Mouse (Mus musculus) limb, embryonic 10.5 days (tissue): ENCODE data around the gene Foxb1. TPM values are rescaled to one million over a fixed set of nuclear protein-coding genes. Genes with fewer than 3 reads are reported as not detected.

Source experiments
- DNase-seq: peaks from one replicate; pipeline ENCODE4 v3.0.0-alpha.2; 2017; ENCODE audit warnings: low spot score
- H3K27ac ChIP-seq: fragments of 300-500 bp; sonication (generic); 2 replicates; pipeline ENCODE4 v1.5.1; 2016; ENCODE audit warnings: mild to moderate bottlenecking
- H3K27me3 ChIP-seq: fragments of 300-500 bp; sonication (generic); 2 replicates; pipeline ENCODE4 v1.6.1; 2016; ENCODE audit warnings: low read depth, mild to moderate bottlenecking; ENCODE audit not compliant: poor library complexity, severe bottlenecking
- H3K36me3 ChIP-seq: fragments of 300-500 bp; sonication (generic); 2 replicates; pipeline ENCODE4 v1.6.1; 2016; ENCODE audit warnings: mild to moderate bottlenecking, moderate library complexity
- H3K4me1 ChIP-seq: fragments of 300-500 bp; sonication (generic); 2 replicates; pipeline ENCODE4 v1.6.1; 2016
- H3K4me3 ChIP-seq: fragments of 300-500 bp; sonication (generic); 2 replicates; pipeline ENCODE4 v1.5.1; 2016; ENCODE audit warnings: mild to moderate bottlenecking, moderate library complexity
- H3K9me3 ChIP-seq: fragments of 300-500 bp; sonication (generic); replicated peaks from 2 replicates; pipeline ENCODE4 v1.6.1; 2016; ENCODE audit warnings: mild to moderate bottlenecking
- WGBS: fragments of 180-500 bp; shearing (Covaris S2); methylation state at CpG from one replicate; pipeline ENCODE4 v1.1.7; 2016; 5-methylcytosine and 5-hydroxymethylcytosine counted together
- polyA plus RNA-seq: library from polyadenylated mRNA; unstranded; fragments of >200 nt; fragmentation: Nextera tagmentation; extraction: Ambion mirVana; gene quantifications from 2 replicates; pipeline ENCODE4 v1.2.1, GENCODE M21; 2016

The Foxb1 gene
- polyA plus RNA-seq, 1 experiment from 2014 or later = 0.05 TPM

DNA sequence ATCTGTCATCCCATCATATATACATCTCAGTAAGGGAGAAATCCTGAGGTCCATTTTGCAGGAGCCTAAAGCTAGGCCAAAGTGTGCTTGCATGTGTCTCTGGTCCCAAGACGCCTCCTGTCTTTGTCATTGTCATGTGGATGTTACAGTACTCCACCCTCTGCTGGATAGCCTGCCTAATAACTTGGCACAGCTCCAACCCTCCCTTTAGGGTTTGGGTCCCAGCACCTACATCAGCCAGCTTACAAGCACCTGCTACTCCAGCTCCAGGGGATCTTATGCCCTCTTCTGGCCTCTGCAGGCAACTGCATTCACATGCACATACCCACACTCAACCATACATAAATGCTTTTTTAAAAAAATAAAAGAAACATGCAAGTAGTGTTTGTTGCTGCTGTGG, 12.8 kb downstream of the Foxb1 start:
- no peak for DNase-seq
- WGBS = 91% methylated on average over 1 of the region's 1 CpGs
- peaks cover 13% of the 10 kb centered on the region for H3K27me3 ChIP-seq
- H3K9me3 ChIP-seq = no peaks in the 10 kb centered on the region
- no peak overlapping the region for H3K4me3 ChIP-seq
- no peaks in the 10 kb centered on the region for H3K4me1 ChIP-seq
- no peak overlapping the region for H3K27ac ChIP-seq
- no peaks in the 10 kb centered on the region for H3K36me3 ChIP-seq

DNA sequence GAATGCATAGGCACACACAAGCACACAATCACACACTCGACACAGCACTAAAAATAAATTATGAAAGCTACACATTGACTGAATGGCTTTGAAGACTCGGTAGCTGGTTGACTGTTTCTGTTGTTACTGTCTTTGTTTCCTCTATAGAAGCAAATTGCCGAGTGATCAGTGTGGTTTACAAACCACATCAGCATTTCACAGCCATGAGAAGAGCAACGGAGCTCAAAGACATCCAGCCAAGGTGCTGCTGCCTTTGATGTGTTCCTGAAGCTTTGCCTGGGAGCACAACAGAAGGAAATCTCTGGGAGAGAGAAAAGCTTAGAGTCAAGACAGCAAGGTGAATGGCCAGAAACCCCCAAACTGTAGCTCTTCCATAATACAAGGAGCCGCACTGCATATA, 32.0 kb downstream of the Foxb1 start:
- no peak for DNase-seq
- no peaks in the 10 kb centered on the region for H3K27me3 ChIP-seq
- H3K36me3 ChIP-seq = no peaks in the 10 kb centered on the region
- WGBS = 44% methylated on average over 5 of the region's 5 CpGs
- no peaks in the 10 kb centered on the region for H3K9me3 ChIP-seq
- H3K4me3 ChIP-seq = no peak overlapping the region
- no peak overlapping the region for H3K27ac ChIP-seq
- no peaks in the 10 kb centered on the region for H3K4me1 ChIP-seq

DNA sequence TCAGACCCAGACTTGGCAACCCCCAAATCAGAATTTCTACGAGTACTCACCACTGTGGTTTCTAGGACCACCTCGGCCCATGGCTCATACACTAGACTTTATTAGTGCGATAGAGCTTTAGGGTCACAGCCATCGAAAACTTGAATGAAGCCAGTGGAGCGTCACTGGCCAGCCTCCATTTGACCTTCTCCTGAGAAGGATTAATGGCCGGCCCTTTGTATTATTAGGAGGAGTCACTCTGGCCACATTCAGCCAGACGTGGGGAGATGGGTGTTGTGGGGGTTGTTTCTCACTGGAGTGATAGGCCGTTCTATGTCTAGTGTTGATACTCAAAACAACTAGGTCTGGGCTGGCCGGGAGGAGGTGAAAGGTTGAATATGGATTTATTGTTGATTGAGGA, 42.3 kb downstream of the Foxb1 start:
- Histone ChIP-seq H3K9me3 (no peaks in the 10 kb centered on the region), H3K27ac (no peak overlapping the region), H3K27me3 (peaks cover 13% of the 10 kb centered on the region), H3K4me1 (peaks cover 17% of the 10 kb centered on the region), H3K36me3 (no peaks in the 10 kb centered on the region), H3K4me3 (no peak overlapping the region)
- no peak for DNase-seq
- 84% methylated on average over 9 of the region's 9 CpGs for WGBS

DNA sequence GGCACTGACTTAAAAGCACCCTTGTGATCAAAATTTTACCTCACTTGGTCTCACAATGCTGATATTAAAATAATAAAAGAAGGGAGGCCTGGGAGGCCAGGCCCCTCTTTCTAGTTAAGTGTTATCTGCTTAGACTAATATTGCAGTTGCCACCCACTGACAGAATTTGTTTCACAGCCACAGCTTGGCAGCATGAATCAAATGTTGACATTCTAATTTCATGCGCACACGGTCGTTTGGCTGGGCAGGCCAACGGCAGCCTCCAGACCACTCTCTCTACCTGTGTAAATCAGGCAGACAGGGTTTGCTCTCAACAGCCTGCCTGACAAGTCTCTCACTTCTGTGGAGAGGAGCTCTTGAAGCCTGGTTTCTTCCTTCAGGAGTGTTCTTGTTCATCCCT, 44.4 kb downstream of the Foxb1 start:
- Histone ChIP-seq H3K9me3 (no peaks in the 10 kb centered on the region), H3K36me3 (no peaks in the 10 kb centered on the region), H3K27ac (no peak overlapping the region), H3K4me1 (peaks cover 23% of the 10 kb centered on the region), H3K27me3 (peaks cover 13% of the 10 kb centered on the region), H3K4me3 (no peak overlapping the region)
- WGBS = 17% methylated on average over 4 of the region's 4 CpGs
- DNase-seq = no peak

DNA sequence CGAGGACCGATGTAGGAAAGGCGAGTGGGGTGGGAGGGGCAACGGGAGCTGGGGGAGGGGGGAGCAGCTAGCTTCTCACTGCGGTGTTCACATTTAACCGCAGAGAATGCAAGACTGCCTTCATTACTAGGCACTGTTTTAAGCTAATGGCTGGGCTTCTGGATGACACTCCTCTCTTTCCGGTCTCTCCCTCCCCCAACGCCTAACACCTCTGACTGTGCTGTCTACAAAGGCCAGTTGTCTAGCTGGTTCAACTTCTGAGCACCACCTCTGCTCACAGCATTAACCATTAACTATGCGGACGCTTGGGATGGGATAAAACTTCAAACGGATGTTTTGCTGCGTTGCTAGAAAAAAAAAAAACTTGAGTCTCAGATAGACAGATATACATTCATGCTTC, 45.3 kb downstream of the Foxb1 start:
- Histone ChIP-seq H3K27ac (no peak overlapping the region), H3K36me3 (no peaks in the 10 kb centered on the region), H3K9me3 (no peaks in the 10 kb centered on the region), H3K4me1 (peaks cover 23% of the 10 kb centered on the region), H3K4me3 (no peak overlapping the region), H3K27me3 (peaks cover 13% of the 10 kb centered on the region)
- WGBS = 8% methylated on average over 12 of the region's 12 CpGs
- no peak for DNase-seq

DNA sequence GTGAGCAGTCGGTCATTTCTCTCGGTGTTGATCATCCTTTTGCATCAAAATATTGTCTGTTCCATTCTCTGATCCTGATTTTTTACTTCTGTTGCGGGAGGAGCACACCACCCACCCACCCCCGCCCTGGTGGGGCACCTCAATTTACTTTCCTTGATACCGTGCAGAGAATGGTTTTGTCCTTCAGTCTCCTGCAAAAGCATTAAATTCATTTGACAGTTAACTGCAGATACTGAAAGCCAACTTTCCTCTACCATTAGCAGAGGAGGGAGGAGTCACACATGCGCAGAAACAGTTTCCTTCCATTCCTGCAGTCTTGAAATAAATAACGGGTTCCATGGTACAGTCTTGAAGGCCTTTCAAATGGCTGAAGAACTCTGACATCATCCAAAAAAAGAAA, 46.4 kb downstream of the Foxb1 start:
- no peaks in the 10 kb centered on the region for H3K36me3 ChIP-seq
- DNase-seq = no peak
- peaks cover 23% of the 10 kb centered on the region for H3K4me1 ChIP-seq
- 64% methylated on average over 7 of the region's 7 CpGs for WGBS
- H3K27ac ChIP-seq = no peak overlapping the region
- no peak overlapping the region for H3K4me3 ChIP-seq
- peaks cover 13% of the 10 kb centered on the region for H3K27me3 ChIP-seq
- H3K9me3 ChIP-seq = no peaks in the 10 kb centered on the region

DNA sequence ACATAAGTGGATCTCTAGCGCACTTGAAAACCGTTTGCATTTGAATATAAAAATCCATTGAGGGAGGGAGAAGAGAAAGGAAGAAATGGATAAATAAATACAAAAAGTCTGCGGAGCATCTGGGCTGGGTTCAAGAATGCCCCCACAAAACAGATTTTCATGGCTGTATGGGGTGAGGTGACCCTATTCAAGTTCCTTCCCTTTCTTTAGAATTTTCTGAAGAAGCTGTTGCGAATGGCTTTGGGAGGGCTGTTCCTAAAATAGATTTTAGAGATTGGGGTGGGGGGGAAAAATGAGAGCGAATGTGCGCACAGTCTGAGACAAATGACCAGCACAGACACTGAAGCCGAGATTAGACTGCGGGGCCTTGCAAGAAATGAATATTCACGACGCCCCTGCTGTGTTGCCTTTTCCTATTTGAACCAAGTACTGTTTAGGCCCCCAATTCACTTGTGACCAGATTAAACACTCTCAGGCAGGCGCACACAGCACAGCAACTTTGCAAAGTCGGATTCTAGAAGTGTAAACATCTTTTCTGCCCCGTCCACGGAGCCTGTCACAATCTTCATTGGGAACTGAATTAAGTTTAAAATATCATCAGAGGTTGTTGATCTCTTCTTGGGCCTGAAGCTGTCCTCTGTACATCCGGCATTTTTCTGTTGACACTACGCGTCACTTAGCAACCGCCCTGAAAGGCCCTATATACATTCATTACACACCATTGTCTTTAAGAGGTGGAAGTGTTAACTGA, 47.0 kb downstream of the Foxb1 start:
- Histone ChIP-seq H3K9me3 (no peaks in the 10 kb centered on the region), H3K27ac (no peak overlapping the region), H3K36me3 (no peaks in the 10 kb centered on the region), H3K27me3 (peaks cover 13% of the 10 kb centered on the region), H3K4me1 (peaks cover 23% of the 10 kb centered on the region), H3K4me3 (no peak overlapping the region)
- DNase-seq = no peak
- 56% methylated on average over 18 of the region's 18 CpGs for WGBS

DNA sequence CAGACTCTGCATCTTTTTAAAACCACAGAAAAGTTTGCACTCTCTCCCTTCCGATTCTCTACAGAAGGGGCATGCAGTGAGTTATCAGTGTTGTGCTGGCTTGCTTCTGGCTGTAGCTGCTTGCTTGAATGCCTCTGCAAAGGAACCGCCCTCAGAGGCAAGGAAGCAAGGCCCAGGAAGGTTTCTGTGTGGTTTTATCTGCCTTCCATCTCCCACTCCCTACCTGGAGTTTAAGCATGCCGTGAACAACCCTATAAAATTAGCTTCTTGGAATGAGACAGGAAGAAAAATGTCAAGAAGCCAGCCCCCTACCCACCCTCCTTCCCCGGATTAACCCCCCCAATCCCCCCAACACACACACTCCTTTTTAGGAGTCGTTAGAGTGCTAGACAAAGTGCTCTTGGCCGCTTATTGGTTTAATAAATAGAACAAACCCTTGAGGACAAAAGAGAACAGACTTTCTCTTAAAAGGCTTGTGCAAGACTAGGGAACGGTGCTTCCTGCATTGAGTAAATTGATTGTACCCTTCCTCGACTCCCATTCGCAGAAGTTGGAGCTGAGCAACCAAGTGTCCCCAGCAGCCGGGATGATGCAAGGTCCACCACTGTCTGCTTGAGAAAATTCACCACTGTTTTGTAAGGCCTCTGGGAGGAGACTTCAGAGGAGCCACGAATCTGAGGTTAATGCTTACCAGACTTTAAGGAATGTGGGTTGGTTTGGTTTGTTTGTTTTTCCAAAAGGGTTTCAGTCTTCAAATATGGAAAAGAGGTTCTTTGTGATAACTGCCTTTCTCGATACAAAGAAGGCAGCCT, 47.8 kb downstream of the Foxb1 start:
- H3K4me3 ChIP-seq = no peak overlapping the region
- no peak overlapping the region for H3K27ac ChIP-seq
- H3K4me1 ChIP-seq = peaks cover 23% of the 10 kb centered on the region
- no peak for DNase-seq
- peaks cover 10% of the 10 kb centered on the region for H3K27me3 ChIP-seq
- WGBS = 44% methylated on average over 12 of the region's 12 CpGs
- no peaks in the 10 kb centered on the region for H3K36me3 ChIP-seq
- no peaks in the 10 kb centered on the region for H3K9me3 ChIP-seq

Other genes with a start within 250 kb of the Foxb1 start
- gene Bnip2, start 228.5 kb upstream of the Foxb1 start, polyA plus RNA-seq = 96.3 and 109 TPM in 2 replicates